Mouse (Mus musculus): Measurements from ENCODE around the gene Map3k5.

- TF ChIP-seq POLR2A (IDR thresholded peaks at IDR 0.05; ENCODE audit: borderline replicate concordance, insufficient read depth, low read length) (no peak), CTCF (IDR thresholded peaks at IDR 0.05; ENCODE audit: borderline replicate concordance, insufficient read depth, low read depth, low read length) (no peak)
Observed at GRCm38 (mm10) chr10:19889908-19890307, 44.4 kb upstream of the Map3k5 start.

Data from cerebellum, adult 2 months (tissue).